Mouse (Mus musculus) hindbrain, embryonic 12.5 days (tissue): ENCODE data around the gene Mllt10. TPM values are rescaled to one million over a fixed set of nuclear protein-coding genes. Genes with fewer than 3 reads are reported as not detected.

Experiments
- ATAC-seq: fragments of 200-750 bp; cut with Nextera tagmentation; 2 replicates; pipeline ENCODE4 v1.8.0; 2017; ENCODE audit warnings: moderate TSS enrichment; ENCODE audit not compliant: low FRiP score
- H3K27ac ChIP-seq: fragments of 300-500 bp; sonication (generic); 2 replicates; pipeline ENCODE4 v1.5.1; 2016; ENCODE audit warnings: mild to moderate bottlenecking
- H3K27me3 ChIP-seq: fragments of 300-500 bp; sonication (generic); 2 replicates; pipeline ENCODE4 v1.6.1; 2016; ENCODE audit warnings: mild to moderate bottlenecking
- H3K36me3 ChIP-seq: fragments of 300-500 bp; sonication (generic); 2 replicates; pipeline ENCODE4 v1.6.1; 2016; ENCODE audit warnings: mild to moderate bottlenecking
- H3K4me1 ChIP-seq: fragments of 300-500 bp; sonication (generic); 2 replicates; pipeline ENCODE4 v1.6.1; 2016
- H3K4me2 ChIP-seq: fragments of 300-500 bp; sonication (generic); replicated peaks from 2 replicates; pipeline ENCODE4 v1.6.1; 2016; ENCODE audit warnings: mild to moderate bottlenecking
- H3K4me3 ChIP-seq: fragments of 300-500 bp; sonication (generic); 2 replicates; pipeline ENCODE4 v1.5.1; 2016; ENCODE audit warnings: mild to moderate bottlenecking
- H3K9ac ChIP-seq: fragments of 300-500 bp; sonication (generic); 2 replicates; pipeline ENCODE4 v1.6.1; 2016; ENCODE audit warnings: mild to moderate bottlenecking, moderate library complexity
- H3K9me3 ChIP-seq: fragments of 300-500 bp; sonication (generic); replicated peaks from 2 replicates; pipeline ENCODE4 v1.6.1; 2016; ENCODE audit warnings: mild to moderate bottlenecking
- WGBS: fragments of 180-500 bp; shearing (Covaris S2); methylation state at CpG from one replicate; pipeline ENCODE4 v1.1.7; 2016; 5-methylcytosine and 5-hydroxymethylcytosine counted together
- polyA plus RNA-seq: library from polyadenylated mRNA; unstranded; fragments of >200 nt; fragmentation: Nextera tagmentation; extraction: Ambion mirVana; gene quantifications from 2 replicates; pipeline ENCODE4 v1.2.1, GENCODE M21; 2016

The Mllt10 gene
- polyA plus RNA-seq, 1 experiment from 2014 or later = 70.8 TPM

- H3K27me3 ChIP-seq = no peaks in the 10 kb centered on the region
- H3K9me3 ChIP-seq = no peaks in the 10 kb centered on the region
- H3K36me3 ChIP-seq = peaks cover 21% of the 10 kb centered on the region
- no peak overlapping the region for H3K4me3 ChIP-seq
- WGBS = 96% methylated on average over 3 of the region's 3 CpGs
- H3K9ac ChIP-seq = no peak overlapping the region
- H3K4me2 ChIP-seq = no peak overlapping the region
- no peak overlapping the region for H3K27ac ChIP-seq
- H3K4me1 ChIP-seq = no peaks in the 10 kb centered on the region
- ATAC-seq = no peak
Observed at GRCm38 (mm10) chr2:18156131-18156530, 101.1 kb downstream of the Mllt10 start.

GRCm38 (mm10) chr2:18159426-18159825, 104.4 kb downstream of the Mllt10 start:
- H3K36me3 ChIP-seq = peaks cover 25% of the 10 kb centered on the region
- no peak overlapping the region for H3K4me3 ChIP-seq
- H3K9me3 ChIP-seq = no peaks in the 10 kb centered on the region
- 80% methylated on average over 3 of the region's 3 CpGs for WGBS
- H3K4me1 ChIP-seq = no peaks in the 10 kb centered on the region
- H3K9ac ChIP-seq = no peak overlapping the region
- no peak overlapping the region for H3K4me2 ChIP-seq
- H3K27ac ChIP-seq = no peak overlapping the region
- H3K27me3 ChIP-seq = no peaks in the 10 kb centered on the region
- ATAC-seq = no peak

- no peaks in the 10 kb centered on the region for H3K9me3 ChIP-seq
- H3K27me3 ChIP-seq = no peaks in the 10 kb centered on the region
- peaks cover 18% of the 10 kb centered on the region for H3K36me3 ChIP-seq
- H3K4me1 ChIP-seq = no peaks in the 10 kb centered on the region
- H3K27ac ChIP-seq = no peak overlapping the region
- H3K4me2 ChIP-seq = no peak overlapping the region
- 93% methylated on average over 5 of the region's 5 CpGs for WGBS
- no peak overlapping the region for H3K9ac ChIP-seq
- ATAC-seq = no peak
- no peak overlapping the region for H3K4me3 ChIP-seq
Observed at GRCm38 (mm10) chr2:18160992-18161391, 106.0 kb downstream of the Mllt10 start.

DNA sequence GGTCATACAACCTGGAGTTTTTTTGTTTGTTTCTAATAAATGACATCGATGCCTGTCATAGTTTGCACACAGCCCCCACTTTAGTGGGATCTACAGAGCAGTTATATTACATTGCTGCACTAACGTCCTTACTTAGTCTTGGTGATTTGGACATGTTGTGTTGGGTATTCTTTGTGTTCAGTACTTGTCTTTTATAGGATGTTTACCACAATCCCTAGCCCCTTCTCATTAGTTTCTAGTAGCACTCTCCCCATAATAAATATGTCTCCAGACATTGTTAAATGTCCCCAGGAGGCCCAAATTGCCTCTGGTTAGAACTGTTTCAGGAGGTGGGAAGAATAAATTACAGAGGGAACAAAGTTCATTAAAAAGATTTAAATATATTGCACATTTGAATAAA, 110.5 kb downstream of the Mllt10 start:
- Histone ChIP-seq H3K4me2 (no peak overlapping the region), H3K36me3 (peaks cover 10% of the 10 kb centered on the region), H3K4me3 (no peak overlapping the region), H3K9me3 (no peaks in the 10 kb centered on the region), H3K27me3 (no peaks in the 10 kb centered on the region), H3K9ac (no peak overlapping the region), H3K27ac (no peak overlapping the region), H3K4me1 (no peaks in the 10 kb centered on the region)
- no peak for ATAC-seq
- 83% methylated on average over 2 of the region's 2 CpGs for WGBS

DNA sequence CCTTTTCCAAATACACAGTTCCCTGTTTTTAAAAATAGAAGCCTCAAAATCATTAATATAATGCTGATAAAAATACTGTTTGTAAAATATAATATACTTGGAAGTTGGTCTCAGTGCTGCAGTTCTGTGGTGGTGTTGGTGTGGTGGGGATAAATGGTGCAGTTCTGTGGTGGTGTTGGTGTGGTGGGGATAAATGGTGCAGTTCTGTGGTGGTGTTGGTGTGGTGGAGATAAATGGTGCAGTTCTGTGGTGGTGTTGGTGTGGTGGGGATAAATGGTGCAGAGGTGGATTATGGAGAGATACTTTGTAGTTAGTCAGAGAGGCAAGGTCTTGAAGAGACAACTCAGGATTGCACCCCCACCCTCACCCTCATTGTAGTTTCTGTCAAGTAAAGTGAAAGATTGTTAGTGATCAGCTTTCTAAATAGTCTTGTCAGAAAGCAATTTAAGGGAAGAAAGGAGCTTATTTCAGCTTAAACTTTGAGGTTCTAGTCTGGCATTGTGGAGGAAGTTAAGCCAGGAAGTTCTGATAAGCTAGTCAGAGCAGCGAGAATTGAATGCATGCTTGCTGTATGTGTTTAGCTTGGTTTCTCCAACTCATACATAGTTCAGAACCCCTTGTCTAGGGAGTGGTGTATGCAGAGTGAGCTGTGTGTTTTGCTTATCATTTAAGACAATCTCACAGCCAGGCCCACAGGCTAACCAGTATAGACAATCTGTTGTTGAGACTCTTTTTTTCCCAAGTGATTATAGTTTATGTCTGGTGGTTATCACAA, 114.3 kb downstream of the Mllt10 start:
- no peak overlapping the region for H3K4me3 ChIP-seq
- H3K36me3 ChIP-seq = no peaks in the 10 kb centered on the region
- H3K27ac ChIP-seq = no peak overlapping the region
- no peaks in the 10 kb centered on the region for H3K27me3 ChIP-seq
- ATAC-seq = no peak
- H3K4me1 ChIP-seq = no peaks in the 10 kb centered on the region
- H3K9me3 ChIP-seq = no peaks in the 10 kb centered on the region
- WGBS = 88% methylated on average over 1 of the region's 1 CpGs
- no peak overlapping the region for H3K4me2 ChIP-seq
- no peak overlapping the region for H3K9ac ChIP-seq

DNA sequence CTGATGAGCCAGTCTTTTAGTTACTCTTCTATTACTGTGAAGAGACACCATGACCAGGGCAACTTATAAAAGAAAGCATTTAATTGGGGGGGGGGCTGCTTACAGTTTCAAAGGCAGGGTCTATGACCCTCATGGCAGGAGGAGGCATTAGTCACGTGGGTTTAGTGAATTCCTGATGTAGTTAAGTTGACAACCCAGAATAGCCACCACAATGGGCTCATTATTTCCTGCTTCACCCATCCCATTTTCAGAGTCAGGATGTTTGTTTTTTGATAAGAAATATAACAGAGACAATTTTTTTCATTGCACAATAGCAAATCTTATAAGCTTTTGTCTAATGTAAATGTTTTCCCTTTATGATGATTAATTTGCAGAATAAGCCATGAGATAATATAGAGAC, 120.2 kb downstream of the Mllt10 start:
- Histone ChIP-seq H3K4me1 (no peaks in the 10 kb centered on the region), H3K9me3 (no peaks in the 10 kb centered on the region), H3K36me3 (peaks cover 26% of the 10 kb centered on the region), H3K9ac (no peak overlapping the region), H3K4me2 (no peak overlapping the region), H3K27me3 (no peaks in the 10 kb centered on the region), H3K27ac (no peak overlapping the region), H3K4me3 (no peak overlapping the region)
- WGBS = 30% methylated on average over 1 of the region's 1 CpGs
- ATAC-seq = no peak

DNA sequence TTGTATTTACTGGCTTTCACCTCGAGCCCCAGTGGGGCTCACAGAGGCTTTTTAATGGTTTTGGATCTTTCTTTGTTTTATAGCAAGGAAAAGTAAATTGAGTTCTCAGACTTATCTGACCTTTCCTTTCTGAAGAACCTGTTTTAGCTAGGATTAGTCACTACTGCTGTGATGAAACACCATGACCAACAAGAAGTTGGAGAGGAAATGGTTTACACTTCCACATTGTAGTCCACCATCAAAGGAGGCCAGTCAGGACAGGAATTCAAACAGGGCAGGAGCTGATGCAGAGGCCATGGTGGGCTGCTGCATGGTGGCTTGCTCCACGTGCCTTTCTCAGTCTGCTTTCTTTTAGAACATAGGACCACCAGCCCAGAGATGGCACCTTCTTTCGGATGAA, 121.2 kb downstream of the Mllt10 start:
- no peak overlapping the region for H3K4me2 ChIP-seq
- peaks cover 31% of the 10 kb centered on the region for H3K36me3 ChIP-seq
- H3K4me1 ChIP-seq = no peaks in the 10 kb centered on the region
- no peaks in the 10 kb centered on the region for H3K9me3 ChIP-seq
- no peak overlapping the region for H3K27ac ChIP-seq
- no peak overlapping the region for H3K9ac ChIP-seq
- WGBS = 92% methylated on average over 3 of the region's 3 CpGs
- no peak for ATAC-seq
- H3K27me3 ChIP-seq = no peaks in the 10 kb centered on the region
- no peak overlapping the region for H3K4me3 ChIP-seq

- no peaks in the 10 kb centered on the region for H3K4me1 ChIP-seq
- peaks cover 40% of the 10 kb centered on the region for H3K36me3 ChIP-seq
- no peak overlapping the region for H3K4me2 ChIP-seq
- no peaks in the 10 kb centered on the region for H3K27me3 ChIP-seq
- no peak overlapping the region for H3K4me3 ChIP-seq
- H3K9ac ChIP-seq = no peak overlapping the region
- no peak overlapping the region for H3K27ac ChIP-seq
- no peak for ATAC-seq
- no peaks in the 10 kb centered on the region for H3K9me3 ChIP-seq
- 98% methylated on average over 5 of the region's 5 CpGs for WGBS
Observed at GRCm38 (mm10) chr2:18180323-18180722, 125.3 kb downstream of the Mllt10 start.

GRCm38 (mm10) chr2:18181631-18182030, 126.6 kb downstream of the Mllt10 start:
- H3K9me3 ChIP-seq = no peaks in the 10 kb centered on the region
- no peaks in the 10 kb centered on the region for H3K4me1 ChIP-seq
- no peak overlapping the region for H3K9ac ChIP-seq
- ATAC-seq = no peak
- no peak overlapping the region for H3K4me3 ChIP-seq
- H3K27ac ChIP-seq = no peak overlapping the region
- H3K27me3 ChIP-seq = no peaks in the 10 kb centered on the region
- no peak overlapping the region for H3K4me2 ChIP-seq
- peaks cover 36% of the 10 kb centered on the region for H3K36me3 ChIP-seq
- WGBS = 100% methylated on average over 3 of the region's 3 CpGs

DNA sequence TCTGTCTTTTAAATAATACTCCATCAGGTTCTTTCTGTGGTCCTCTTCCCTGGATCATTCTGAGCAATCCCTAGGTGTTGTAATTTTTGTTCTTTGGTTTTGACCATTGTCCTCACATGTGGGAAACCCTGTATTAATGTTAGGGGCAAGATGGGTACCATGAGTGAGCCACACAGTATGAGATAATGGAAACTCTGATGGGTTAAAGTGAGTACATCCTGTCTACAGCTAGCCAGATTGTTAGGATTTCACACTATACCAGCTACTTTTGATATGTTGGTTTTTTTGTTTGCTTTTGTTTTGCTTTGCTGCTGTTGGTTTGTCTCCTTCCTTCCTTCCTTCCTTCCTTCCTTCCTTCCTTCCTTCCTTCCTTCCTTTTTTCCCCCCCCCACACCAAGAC, 128.0 kb downstream of the Mllt10 start:
- Histone ChIP-seq H3K27ac (no peak overlapping the region), H3K9me3 (no peaks in the 10 kb centered on the region), H3K4me2 (no peak overlapping the region), H3K36me3 (peaks cover 36% of the 10 kb centered on the region), H3K4me3 (no peak overlapping the region), H3K4me1 (no peaks in the 10 kb centered on the region), H3K27me3 (no peaks in the 10 kb centered on the region), H3K9ac (no peak overlapping the region)
- no peak for ATAC-seq

DNA sequence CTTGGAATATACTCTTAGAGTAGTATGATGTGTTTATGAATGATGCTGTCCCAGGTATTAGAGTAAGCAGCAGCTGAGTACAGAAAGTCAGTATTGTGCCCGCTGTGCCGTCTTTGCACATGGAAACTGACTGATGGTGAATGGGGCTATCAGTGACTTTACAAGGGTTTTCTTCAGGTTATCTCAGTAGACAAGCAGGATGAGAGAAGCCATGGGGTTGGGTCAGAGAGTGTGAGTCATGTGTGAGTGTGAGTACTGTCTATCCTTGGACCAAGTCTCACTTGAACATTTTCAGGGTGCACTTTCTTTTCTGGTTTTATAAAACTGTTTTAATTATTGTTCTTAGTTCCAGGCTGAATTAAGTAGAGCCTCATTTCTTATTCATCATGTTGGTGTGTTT, 133.3 kb downstream of the Mllt10 start:
- Histone ChIP-seq H3K4me1 (no peaks in the 10 kb centered on the region), H3K27me3 (no peaks in the 10 kb centered on the region), H3K4me2 (no peak overlapping the region), H3K9ac (no peak overlapping the region), H3K27ac (no peak overlapping the region), H3K4me3 (no peak overlapping the region), H3K36me3 (peaks cover 33% of the 10 kb centered on the region), H3K9me3 (no peaks in the 10 kb centered on the region)
- 95% methylated on average over 2 of the region's 2 CpGs for WGBS
- no peak for ATAC-seq

DNA sequence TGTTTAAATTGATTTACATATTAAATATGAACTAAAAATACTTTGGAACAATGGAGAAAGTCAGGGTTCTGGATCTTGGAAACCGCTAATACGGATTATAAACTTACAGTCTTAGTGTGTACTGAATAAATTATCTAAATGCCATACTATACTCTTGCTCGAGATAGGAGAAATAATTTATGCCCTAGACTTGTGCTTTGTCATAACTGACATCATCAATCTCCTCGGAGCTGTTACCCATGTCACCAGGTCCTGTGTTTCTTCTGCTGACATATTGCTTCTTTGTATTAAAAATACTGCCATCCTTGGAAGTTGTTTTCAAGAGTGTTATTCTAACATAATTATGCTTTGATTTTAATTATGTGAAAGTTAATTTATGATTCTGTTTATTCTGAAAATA, 140.2 kb downstream of the Mllt10 start:
- Histone ChIP-seq H3K9me3 (no peaks in the 10 kb centered on the region), H3K36me3 (peaks cover 16% of the 10 kb centered on the region; the same call in 1 of the 2 replicates), H3K27ac (no peak overlapping the region), H3K27me3 (no peaks in the 10 kb centered on the region), H3K4me2 (no peak overlapping the region), H3K4me3 (no peak overlapping the region), H3K9ac (no peak overlapping the region), H3K4me1 (no peaks in the 10 kb centered on the region)
- ATAC-seq = no peak
- WGBS = 90% methylated on average over 4 of the region's 4 CpGs

DNA sequence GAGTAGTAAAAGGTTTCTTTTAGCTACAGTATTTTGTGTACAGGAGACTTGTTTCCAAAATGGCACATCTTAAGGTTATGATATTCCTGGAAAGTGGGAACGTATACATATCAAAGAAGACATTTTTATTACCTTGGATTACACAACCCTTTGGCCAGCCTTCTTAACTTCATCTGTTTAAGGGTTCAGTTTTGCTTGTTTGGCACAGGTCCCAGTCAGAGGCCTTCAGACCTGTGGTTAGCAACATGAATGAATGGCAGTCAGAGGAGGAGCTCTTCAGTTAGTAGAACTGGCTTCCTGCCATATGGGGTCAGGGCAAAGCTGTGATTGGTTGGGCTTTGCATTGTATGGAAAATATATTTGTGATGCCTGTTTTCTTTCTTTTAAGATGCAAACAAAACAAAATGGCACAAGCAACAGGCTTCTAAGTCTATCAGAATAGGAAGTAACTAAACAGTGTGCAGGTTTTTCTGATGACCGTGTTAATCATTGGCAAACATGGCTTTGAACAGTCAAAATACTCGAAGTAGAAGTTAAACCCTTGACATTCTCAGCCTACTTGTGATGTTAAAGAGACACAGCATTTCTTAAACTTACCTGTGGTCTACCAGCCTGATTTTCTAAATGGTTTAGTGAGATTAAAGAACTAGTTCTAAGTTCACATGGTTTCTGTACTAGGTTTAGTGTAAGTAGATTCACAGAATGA, 140.8 kb downstream of the Mllt10 start:
- H3K9ac ChIP-seq = no peak overlapping the region
- no peak overlapping the region for H3K4me3 ChIP-seq
- H3K27ac ChIP-seq = no peak overlapping the region
- 84% methylated on average over 3 of the region's 3 CpGs for WGBS
- no peaks in the 10 kb centered on the region for H3K27me3 ChIP-seq
- peaks cover 16% of the 10 kb centered on the region; the same call in 1 of the 2 replicates for H3K36me3 ChIP-seq
- H3K9me3 ChIP-seq = no peaks in the 10 kb centered on the region
- no peak overlapping the region for H3K4me2 ChIP-seq
- ATAC-seq = no peak
- H3K4me1 ChIP-seq = no peaks in the 10 kb centered on the region
